In the genomic region with DNA sequence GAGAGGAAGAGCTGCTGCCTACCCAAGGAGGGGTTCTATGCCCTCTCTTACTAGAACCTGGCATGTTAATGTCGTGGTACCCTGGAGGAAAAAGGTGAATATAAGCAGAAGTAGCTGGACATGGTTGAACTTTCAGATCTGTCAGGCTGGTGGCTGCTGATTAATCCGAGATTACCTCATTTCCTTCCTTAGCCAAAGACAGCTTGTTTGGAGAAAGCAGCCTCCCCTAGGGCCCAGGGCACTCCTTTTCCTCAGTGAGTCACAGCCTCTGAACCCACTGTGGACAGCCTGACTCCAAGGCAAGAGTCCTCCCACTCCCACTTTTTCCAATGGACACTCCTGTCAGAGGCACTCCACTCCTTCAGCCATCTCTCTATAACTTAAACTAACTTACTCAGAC, we compare ENCODE assay signal across 12 mouse cellular contexts. TPM values are rescaled to one million over a fixed set of nuclear protein-coding genes. Genes with fewer than 3 reads are reported as not detected.
DNase-seq lines count a peak whose midpoint lies in the region; ATAC-seq lines count a peak whose summit lies in the region.
"Had no signal": no experiment of that assay in that cellular context is flagged by ENCODE, and none has a peak within 500 bp of the region (broad histone marks: within the 10 kb centered on the region; RNA-seq: fewer than 3 reads in every experiment).

No protein-coding gene starts in this region.

- no peak overlapping the region for H3K27ac ChIP-seq in limb, embryonic 15.5 days
- no peak overlapping the region for H3K27ac ChIP-seq in limb, embryonic 10.5 days
- H3K27ac ChIP-seq: hindbrain, postnatal 0 days; limb, embryonic 12.5 days had no signal

- 64% methylated on average over 2 of the region's 2 CpGs for WGBS in limb, embryonic 15.5 days
- WGBS in limb, embryonic 10.5 days = 78% methylated on average over 2 of the region's 2 CpGs

- 0 out of 2 replicates have a peak, but pooled peaks cover 2% of the 10 kb centered on the region for H3K4me1 ChIP-seq in limb, embryonic 15.5 days
- 0 out of 2 replicates have a peak, but pooled peaks cover 7% of the 10 kb centered on the region for H3K4me1 ChIP-seq in limb, embryonic 10.5 days

- no peak overlapping the region for H3K9ac ChIP-seq in limb, embryonic 15.5 days
- H3K9ac ChIP-seq: limb, embryonic 12.5 days had no signal

- H3K4me3 ChIP-seq in limb, embryonic 15.5 days = no peak overlapping the region
- H3K4me3 ChIP-seq in limb, embryonic 10.5 days = no peak overlapping the region
- H3K4me3 ChIP-seq: limb, embryonic 12.5 days had no signal

- DNase-seq in limb, embryonic 10.5 days (ENCODE audit: low spot score) = no peak
- peak; percentile 58 for DNase-seq in NIH3T3 (ENCODE audit: low read depth)
- DNase-seq in kidney, postnatal 14 days = peak; percentile 36
- no peak for DNase-seq in neural tube, embryonic 10.5 days (ENCODE audit: extremely low spot score, low spot score)
- no peak for DNase-seq in T-cell, adult 2 months (ENCODE audit: low spot score)
- DNase-seq: layer of hippocampus, adult 9-11 months; right cerebral cortex, postnatal 4 days had no signal

- no peak overlapping the region for H3K4me2 ChIP-seq in limb, embryonic 15.5 days
- H3K4me2 ChIP-seq: limb, embryonic 12.5 days; midbrain, embryonic 11.5 days had no signal

- H3K27me3 ChIP-seq in limb, embryonic 15.5 days = no peaks in the 10 kb centered on the region
- H3K27me3 ChIP-seq in limb, embryonic 10.5 days (ENCODE audit: low read depth, poor library complexity, severe bottlenecking) = no peaks in the 10 kb centered on the region

- no peaks in the 10 kb centered on the region for H3K36me3 ChIP-seq in limb, embryonic 15.5 days
- no peaks in the 10 kb centered on the region for H3K36me3 ChIP-seq in limb, embryonic 10.5 days
- H3K36me3 ChIP-seq: limb, embryonic 12.5 days had no signal

- H3K9me3 ChIP-seq in limb, embryonic 15.5 days = no peaks in the 10 kb centered on the region
- no peaks in the 10 kb centered on the region for H3K9me3 ChIP-seq in limb, embryonic 10.5 days (replicated peaks)

- 0 out of 2 replicates have a peak, but pooled peaks have one; percentile 55 for ATAC-seq in limb, embryonic 15.5 days (ENCODE audit: insufficient number of reproducible peaks, low FRiP score, low TSS enrichment, low read depth)
- ATAC-seq in neutrophil, adult 5-6 weeks (ENCODE audit: extremely low read depth, insufficient number of reproducible peaks, low FRiP score, poor library complexity, severe bottlenecking) = peak; percentile 14; the same call in 1 of the 2 replicates
- ATAC-seq: hindbrain, postnatal 0 days had no signal

RNA-seq across cellular contexts. Expression of a gene that starts 22.9 kb away (rescaled TPM):
- 21.6 and 22.3 TPM in 2 replicates for polyA plus RNA-seq in limb, embryonic 15.5 days (2015; fragmentation: Nextera tagmentation; extraction: Ambion mirVana)
- 47.1 and 49.7 TPM in 2 replicates for polyA plus RNA-seq in limb, embryonic 10.5 days (2016; fragmentation: Nextera tagmentation; extraction: Ambion mirVana)
- total RNA-seq in neutrophil, adult 5-6 weeks (2017) = 161 and 196 TPM in 2 replicates

RNA-seq across cellular contexts. Expression of a gene that starts 46.1 kb away (rescaled TPM):
- polyA plus RNA-seq in limb, embryonic 15.5 days (2015; fragmentation: Nextera tagmentation; extraction: Ambion mirVana) = 24.2 and 24.3 TPM in 2 replicates
- polyA plus RNA-seq in limb, embryonic 10.5 days (2016; fragmentation: Nextera tagmentation; extraction: Ambion mirVana) = 26.6 and 28.9 TPM in 2 replicates
- total RNA-seq in neutrophil, adult 5-6 weeks (2017) = 9.0 and 15.2 TPM in 2 replicates

Comparison
In these comparisons a context has a peak if more than half of its experiments do, and no peak if none do; other contexts are left out.
1. DNase-seq: peak in NIH3T3 (single experiment) and kidney, postnatal 14 days (single experiment); none in limb, embryonic 10.5 days (single experiment), neural tube, embryonic 10.5 days (single experiment) and T-cell, adult 2 months (single experiment).